Mouse (Mus musculus) liver, embryonic 14.5 days (tissue): ENCODE measurements around the gene Tbx5.

Source experiments
- CTCF ChIP-seq: IDR thresholded peaks from 2 replicates; pipeline ENCODE4 v1.5.1; 2016; ENCODE audit warnings: antibody characterized with exemption, low read depth, control low read depth
- EP300 ChIP-seq: IDR thresholded peaks from 2 replicates; pipeline ENCODE4 v1.6.1; 2016; ENCODE audit warnings: antibody characterized with exemption, low read depth

DNA sequence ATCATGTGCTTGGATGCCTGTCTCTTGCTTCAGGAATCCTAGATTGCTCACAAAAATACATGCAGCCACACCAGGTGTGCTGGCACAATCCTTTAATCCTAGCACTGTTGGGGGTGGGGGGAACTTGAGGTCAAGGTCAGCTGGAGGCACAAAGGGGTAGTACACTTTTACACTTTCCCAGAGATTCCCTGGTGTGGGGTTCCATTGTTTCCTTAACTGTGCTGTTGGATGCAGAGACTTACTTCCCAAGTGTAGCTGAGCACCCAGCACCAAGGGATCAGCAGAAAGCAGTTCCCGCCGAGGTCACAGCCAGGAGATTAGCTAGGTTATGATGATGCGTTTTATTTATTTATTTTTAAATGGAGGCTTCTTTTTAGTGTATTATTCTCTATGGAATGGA, 60.6 kb downstream of the Tbx5 start:
- TF ChIP-seq CTCF = no peak
- TF ChIP-seq EP300 = no peak
